Mouse (Mus musculus): Measurements from ENCODE around the gene Pnliprp2.

- no peak for TF ChIP-seq CTCF (conservative IDR thresholded peaks at IDR 0.05; ENCODE audit: insufficient read depth, insufficient read length, low read depth, low read length)
- no peak for TF ChIP-seq POLR2A (IDR thresholded peaks at IDR 0.05; ENCODE audit: low read depth, low read length)
These were observed 7.8 kb downstream of the Pnliprp2 start for GRCm38 (mm10) chr19:58767329-58767728.

Data from kidney, adult 2 months (tissue).